Mouse (Mus musculus) cerebellum, adult 8-10 months (tissue): ENCODE measurements at regions not wholly inside any gene's neighbourhood (a gene's known extent, or its start where the extent isn't known, plus 50 kb on each side); places are given as distances from the start of the nearest gene placed in this dataset.

ENCODE experiments used
- DNase-seq: peaks from one replicate; pipeline ENCODE4 v3.0.0; 2022

- DNase-seq, result no peak
These were observed 153.1 kb upstream of the Satb1 start for GRCm38 (mm10) chr17:51986212-51986611.

GRCm38 (mm10) chr17:51979126-51979525 lies 146.0 kb upstream of the Satb1 start:
- no peak for DNase-seq

GRCm38 (mm10) chr17:51971444-51971843 lies 138.4 kb upstream of the Satb1 start:
- DNase-seq, result no peak

GRCm38 (mm10) chr17:51966573-51967284 lies 133.6 kb upstream of the Satb1 start:
- DNase-seq, result no peak

- DNase-seq, result no peak
These were observed 129.5 kb upstream of the Satb1 start for GRCm38 (mm10) chr17:51962529-51963110.

- DNase-seq, result no peak
These were observed 128.2 kb upstream of the Satb1 start for GRCm38 (mm10) chr17:51961337-51961736.

- DNase-seq, result no peak
These were observed 123.2 kb upstream of the Satb1 start for GRCm38 (mm10) chr17:51956275-51956674.

GRCm38 (mm10) chr17:51937707-51938106 lies 104.6 kb upstream of the Satb1 start:
- no peak for DNase-seq

GRCm38 (mm10) chr17:51936071-51936470 lies 103.0 kb upstream of the Satb1 start:
- no peak for DNase-seq

- no peak for DNase-seq
These were observed 93.3 kb upstream of the Satb1 start for GRCm38 (mm10) chr17:51926392-51926791.

GRCm38 (mm10) chr17:51907031-51907430 lies 73.9 kb upstream of the Satb1 start:
- no peak for DNase-seq

- DNase-seq, result no peak
These were observed 73.3 kb upstream of the Satb1 start for GRCm38 (mm10) chr17:51906418-51906817.

- no peak for DNase-seq
These were observed 70.8 kb upstream of the Satb1 start for GRCm38 (mm10) chr17:51903885-51904284.

GRCm38 (mm10) chr17:51899376-51899775 lies 66.3 kb upstream of the Satb1 start:
- DNase-seq, result no peak

GRCm38 (mm10) chr17:51896160-51896559 lies 63.1 kb upstream of the Satb1 start:
- DNase-seq, result no peak

GRCm38 (mm10) chr17:51894278-51894677 lies 61.2 kb upstream of the Satb1 start:
- no peak for DNase-seq

GRCm38 (mm10) chr17:51892856-51893255 lies 59.8 kb upstream of the Satb1 start:
- DNase-seq, result no peak

GRCm38 (mm10) chr17:51892159-51892558 lies 59.1 kb upstream of the Satb1 start:
- DNase-seq, result no peak
